8 mouse cellular contexts compared by ENCODE assay signal in the genomic region with DNA sequence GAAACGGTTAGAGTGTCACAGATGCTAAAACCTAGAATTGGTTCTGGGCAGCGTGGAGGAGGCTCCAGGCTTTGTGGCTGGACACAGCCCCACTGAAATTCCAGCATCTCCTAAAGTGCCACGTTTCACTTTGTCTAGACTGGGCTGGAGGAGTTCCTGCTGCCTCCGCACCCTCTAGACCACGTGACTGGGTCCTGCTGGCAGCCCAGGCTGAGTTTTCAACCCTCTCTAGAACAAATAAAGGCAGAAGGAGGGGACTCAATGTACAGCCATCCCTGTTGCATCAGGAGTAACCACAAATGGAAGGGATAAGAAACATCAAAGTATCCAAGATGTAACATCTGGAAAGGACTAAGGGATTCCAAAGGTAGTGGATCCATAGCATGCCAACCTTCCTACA. TPM values are rescaled to one million over a fixed set of nuclear protein-coding genes. Genes with fewer than 3 reads are reported as not detected.
DNase-seq lines count a peak whose midpoint lies in the region; ATAC-seq and TF ChIP-seq lines count a peak whose summit lies in the region.

No protein-coding gene starts in this region.

- intact Hi-C loops in gastrocnemius, adult 2 months (cut with DNase I) = no loop called here

- 47% methylated on average over 5 of the region's 5 CpGs for WGBS in heart, embryonic 12.5 days
- WGBS in lung, adult 2 months = 15% methylated on average over 5 of the region's 5 CpGs

- dilution Hi-C loops in CH12.LX (cut with MboI; ENCODE audit: extremely low pct_ligation_motif_present, extremely low pct_unique_long_range_greater_than_20kb, low sequenced_read_pairs) = no loop called here

- TF ChIP-seq RAD21 in CH12.LX (IDR thresholded peaks at IDR 0.05; ENCODE audit: low read depth, low read length) = no peak

- in situ Hi-C loops in CH12.LX (cut with MboI; ENCODE audit: low pct_ligation_motif_present, low pct_unique_long_range_greater_than_20kb, low sequenced_read_pairs) = no loop called here

- no peaks in the 10 kb centered on the region for H3K9me3 ChIP-seq in CH12.LX (replicated peaks; ENCODE audit: low read length)
- no peaks in the 10 kb centered on the region for H3K9me3 ChIP-seq in heart, embryonic 12.5 days (replicated peaks)

- no peak overlapping the region for H3K9ac ChIP-seq in CH12.LX (ENCODE audit: insufficient read depth, low read depth)
- H3K9ac ChIP-seq in heart, embryonic 12.5 days = no peak overlapping the region

- H3K36me3 ChIP-seq in CH12.LX (replicated peaks in 1 of 2; ENCODE audit: control insufficient read depth in 1 of 2, insufficient read depth in 1 of 2, low read length in 1 of 2) = no peaks in the 10 kb centered on the region
- peaks cover 48% of the 10 kb centered on the region for H3K36me3 ChIP-seq in heart, embryonic 12.5 days

- no peak overlapping the region for H3K4me2 ChIP-seq in CH12.LX (ENCODE audit: insufficient read depth, low read depth, poor library complexity, severe bottlenecking)
- peak overlapping the region; percentile 26; the same call in 1 of the 2 replicates for H3K4me2 ChIP-seq in heart, embryonic 12.5 days

- no peak for TF ChIP-seq POLR2A in CH12.LX (IDR thresholded peaks at IDR 0.05; ENCODE audit: low read depth, low read length)
- no peak for TF ChIP-seq POLR2A in lung, adult 2 months (IDR thresholded peaks at IDR 0.05; ENCODE audit: borderline replicate concordance, extremely low read depth, low read depth, low read length)

- no peak for ATAC-seq in heart, embryonic 12.5 days (ENCODE audit: insufficient number of reproducible peaks, low FRiP score)
- no peak for ATAC-seq in CD4-positive, CD25-positive, alpha-beta regulatory T cell, adult 4 months

- no peak for TF ChIP-seq EP300 in CH12.LX (IDR thresholded peaks at IDR 0.05; ENCODE audit: low read length)

- peak; percentile 64 for DNase-seq in gastrocnemius, adult 2 months
- no peak for DNase-seq in gastrocnemius, postnatal 4 days (ENCODE audit: low spot score in 2 of 2)
- no peak for DNase-seq in CH12.LX (ENCODE audit: extremely low read depth)
- DNase-seq in lung, adult 2 months = peak; percentile 51
- no peak for DNase-seq in thymus, postnatal 14 days
- DNase-seq in thymus, adult 18-20 months = no peak

- H3K4me3 ChIP-seq in gastrocnemius, adult 2 months = peak overlapping the region; percentile 81
- H3K4me3 ChIP-seq in CH12.LX (replicated peaks in 1 of 3; ENCODE audit: low read depth in 2 of 3, low read length in 2 of 3, poor library complexity in 1 of 3) = no peak overlapping the region
- H3K4me3 ChIP-seq in heart, embryonic 12.5 days = 0 out of 2 replicates have a peak overlapping the region, but pooled peaks have one; percentile 3
- H3K4me3 ChIP-seq in lung, adult 2 months (replicated peaks; ENCODE audit: extremely low read depth, low read depth, low read length) = no peak overlapping the region

- no peak for TF ChIP-seq CTCF in gastrocnemius, adult 2 months (IDR thresholded peaks at IDR 0.05)
- no peak for TF ChIP-seq CTCF in CH12.LX (conservative IDR thresholded peaks at IDR 0.05 in 1 of 2, IDR thresholded peaks at IDR 0.05 in 1 of 2; ENCODE audit: low read depth in 2 of 2, low read length in 2 of 2)
- TF ChIP-seq CTCF in lung, adult 2 months (IDR thresholded peaks at IDR 0.05; ENCODE audit: insufficient read depth, low read length) = no peak

- peaks cover 0 to 5% of the 10 kb centered on the region in 2 experiments; a peak in 2 of 4 replicates for H3K4me1 ChIP-seq in CH12.LX (ENCODE audit: control insufficient read depth in 1 of 2, insufficient read depth in 2 of 2)
- peaks cover 68% of the 10 kb centered on the region for H3K4me1 ChIP-seq in heart, embryonic 12.5 days (replicated peaks)
- H3K4me1 ChIP-seq in lung, adult 2 months (ENCODE audit: control insufficient read depth, insufficient read depth, low read length) = peaks cover 38% of the 10 kb centered on the region

- H3K27me3 ChIP-seq in CH12.LX (replicated peaks) = peaks cover 58% of the 10 kb centered on the region
- no peaks in the 10 kb centered on the region for H3K27me3 ChIP-seq in heart, embryonic 12.5 days (replicated peaks)

- H3K79me2 ChIP-seq in CH12.LX (replicated peaks; ENCODE audit: control insufficient read depth, extremely low read depth, insufficient read depth, poor library complexity, severe bottlenecking) = no peaks in the 10 kb centered on the region

- peak overlapping the region; percentile 85 for H3K27ac ChIP-seq in gastrocnemius, adult 2 months
- H3K27ac ChIP-seq in CH12.LX (ENCODE audit: insufficient read depth, low read depth) = no peak overlapping the region
- peak overlapping the region; percentile 42; the same call in 1 of the 2 replicates for H3K27ac ChIP-seq in heart, embryonic 12.5 days (ENCODE audit: poor library complexity, severe bottlenecking)

TF ChIP-seq in CH12.LX, 34 proteins besides CTCF, POLR2A, EP300 and RAD21:
- TF ChIP-seq USF1 (IDR thresholded peaks at IDR 0.05; ENCODE audit: low read depth, low read length) (peak; percentile 7; the same call in 1 of the 2 replicates), POLR2AphosphoS2 (IDR thresholded peaks at IDR 0.05; ENCODE audit: low read depth, low read length) (no peak), TBP (conservative IDR thresholded peaks at IDR 0.05; ENCODE audit: low read depth, low read length) (no peak), TCF12 (IDR thresholded peaks at IDR 0.05; ENCODE audit: low read depth, low read length) (no peak)

RNA-seq across cellular contexts. Expression of a gene that starts 8.7 kb away (rescaled TPM):
- 100 to 1,000 TPM; 276 to 473 TPM for total RNA-seq in gastrocnemius, adult 2 months (2021)
- total RNA-seq in gastrocnemius, postnatal 4 days (2021) = 1,000 to 10,000 TPM; 2,207 to 2,385 TPM
- total RNA-seq in CH12.LX (2012; rRNA removed) = 0.13 and 0.34 TPM in 2 replicates
- not detected in 2 replicates for total RNA-seq in CH12.LX (2014; rRNA removed)
- polyA plus RNA-seq in CH12.LX (2012; ENCODE audit: insufficient read length, low read depth) = 0.40 and 0.57 TPM in 2 replicates
- 1,393 and 1,408 TPM in 2 replicates for polyA plus RNA-seq in heart, embryonic 12.5 days (2016; fragmentation: Nextera tagmentation; extraction: Ambion mirVana)
- 2,531 and 3,134 TPM in 2 replicates for polyA plus RNA-seq in lung, adult 2 months (2012; rRNA removed)
- polyA plus RNA-seq in CD4-positive, CD25-positive, alpha-beta regulatory T cell, adult 4 months (2017; shearing (Covaris generic)) = under 1 TPM in 1 of 2 experiments, not detected in 1; 0.28 TPM

RNA-seq across cellular contexts. Expression of a gene that starts 46.7 kb away (rescaled TPM):
- total RNA-seq in gastrocnemius, adult 2 months (2021) = 10 to 100 TPM; 41.3 to 45.4 TPM
- 10 to 100 TPM; 87.6 to 95.6 TPM for total RNA-seq in gastrocnemius, postnatal 4 days (2021)
- 445 and 523 TPM in 2 replicates for total RNA-seq in CH12.LX (2012; rRNA removed)
- 382 and 398 TPM in 2 replicates for total RNA-seq in CH12.LX (2014; rRNA removed)
- 242 and 264 TPM in 2 replicates for polyA plus RNA-seq in CH12.LX (2012; ENCODE audit: insufficient read length, low read depth)
- 253 and 258 TPM in 2 replicates for polyA plus RNA-seq in heart, embryonic 12.5 days (2016; fragmentation: Nextera tagmentation; extraction: Ambion mirVana)
- 243 and 337 TPM in 2 replicates for polyA plus RNA-seq in lung, adult 2 months (2012; rRNA removed)
- polyA plus RNA-seq in CD4-positive, CD25-positive, alpha-beta regulatory T cell, adult 4 months (2017; shearing (Covaris generic)) = 100 to 1,000 TPM; 157 to 199 TPM

RNA-seq across cellular contexts. Expression of a gene that starts 55.2 kb away (rescaled TPM):
- 10 to 100 TPM; 52.5 to 55.5 TPM for total RNA-seq in gastrocnemius, adult 2 months (2021)
- total RNA-seq in gastrocnemius, postnatal 4 days (2021) = 10 to 100 TPM; 77.3 TPM
- total RNA-seq in CH12.LX (2012; rRNA removed) (145 and 182 TPM in 2 replicates), CH12.LX (2014; rRNA removed) (183 and 188 TPM in 2 replicates)
- polyA plus RNA-seq in CH12.LX (2012; ENCODE audit: insufficient read length, low read depth) = 202 and 233 TPM in 2 replicates
- 139 and 140 TPM in 2 replicates for polyA plus RNA-seq in heart, embryonic 12.5 days (2016; fragmentation: Nextera tagmentation; extraction: Ambion mirVana)
- 20.5 and 21.8 TPM in 2 replicates for polyA plus RNA-seq in lung, adult 2 months (2012; rRNA removed)
- polyA plus RNA-seq in CD4-positive, CD25-positive, alpha-beta regulatory T cell, adult 4 months (2017; shearing (Covaris generic)) = 10 to 100 TPM; 61.1 to 74.7 TPM

Comparison
In these comparisons a context has a peak if more than half of its experiments do, and no peak if none do; other contexts are left out.
1. DNase-seq: peak in gastrocnemius, adult 2 months (single experiment) and lung, adult 2 months (single experiment); none in gastrocnemius, postnatal 4 days (0 of 2), CH12.LX (single experiment), thymus, postnatal 14 days (single experiment) and thymus, adult 18-20 months (0 of 2).
2. H3K4me3 ChIP-seq: peak in gastrocnemius, adult 2 months (single experiment) and heart, embryonic 12.5 days (single experiment); none in CH12.LX (0 of 3) and lung, adult 2 months (single experiment).
3. RNA of a gene that starts 8.7 kb away (polyA plus RNA-seq): 2,531 to 3,134 TPM in lung, adult 2 months and 1,393 to 1,408 TPM in heart, embryonic 12.5 days; 0.40 to 0.57 TPM in CH12.LX and 0.28 TPM in CD4-positive, CD25-positive, alpha-beta regulatory T cell, adult 4 months; every median in the first group is over 100 times any median in the second.